Mouse (Mus musculus): ENCODE measurements at regions not wholly inside any gene's neighbourhood (a gene's known extent, or its start where the extent isn't known, plus 50 kb on each side); places are given as distances from the start of the nearest gene placed in this dataset.

DNA sequence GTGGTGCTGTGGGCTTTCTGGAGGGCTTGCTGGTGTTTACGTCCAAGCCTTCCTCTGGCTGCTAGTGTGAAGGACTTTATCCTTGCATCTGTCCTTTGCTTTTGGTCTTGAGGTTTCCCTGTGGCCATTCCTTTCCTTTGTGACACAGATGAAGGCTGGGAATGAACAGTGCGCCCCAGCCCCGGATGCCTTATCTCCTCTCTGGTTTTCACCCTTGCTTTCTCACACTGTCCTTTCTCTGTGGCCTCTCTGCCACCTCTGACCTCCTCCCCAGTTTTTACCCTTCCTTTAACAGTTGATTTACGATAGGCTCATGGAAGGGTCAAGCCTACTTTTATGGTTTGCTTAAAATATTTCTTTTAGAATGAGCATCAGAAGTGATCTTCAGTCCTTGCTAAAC is 53.2 kb downstream of the Gas1 start:
- ATAC-seq (ENCODE audit: low read depth) = no peak

GRCm38 (mm10) chr13:60123174-60123587 is 54.0 kb downstream of the Gas1 start:
- Histone ChIP-seq H3K9ac (no peak overlapping the region), H3K4me3 (replicated peaks) (no peak overlapping the region), H3K4me1 (replicated peaks) (no peaks in the 10 kb centered on the region), H3K27me3 (peaks cover 12% of the 10 kb centered on the region; the same call in 1 of the 2 replicates), H3K4me2 (no peak overlapping the region), H3K36me3 (no peaks in the 10 kb centered on the region), H3K9me3 (replicated peaks) (no peaks in the 10 kb centered on the region), H3K27ac (no peak overlapping the region)
- ATAC-seq (ENCODE audit: low read depth) = no peak
- 27% methylated on average over 6 of the region's 6 CpGs for WGBS (ENCODE audit: insufficient replicate concordance)
- no peak for DNase-seq

More for the DNA sequence above, 53.2 kb downstream of the Gas1 start:
- H3K9ac ChIP-seq = no peak overlapping the region
- no peaks in the 10 kb centered on the region for H3K36me3 ChIP-seq
- WGBS (ENCODE audit: insufficient replicate concordance) = 26% methylated on average over 4 of the region's 4 CpGs
- H3K4me3 ChIP-seq (replicated peaks) = no peak overlapping the region
- no peaks in the 10 kb centered on the region for H3K9me3 ChIP-seq (replicated peaks)
- no peak for DNase-seq
- no peak overlapping the region for H3K27ac ChIP-seq
- H3K27me3 ChIP-seq = peaks cover 12% of the 10 kb centered on the region; the same call in 1 of the 2 replicates
- H3K4me1 ChIP-seq (replicated peaks) = no peaks in the 10 kb centered on the region
- no peak overlapping the region for H3K4me2 ChIP-seq

GRCm38 (mm10) chr13:60122341-60123173 is 54.6 kb downstream of the Gas1 start:
- WGBS (ENCODE audit: insufficient replicate concordance) = 44% methylated on average over 29 of the region's 29 CpGs
- H3K4me2 ChIP-seq = no peak overlapping the region
- no peak overlapping the region for H3K27ac ChIP-seq
- DNase-seq = no peak
- H3K36me3 ChIP-seq = no peaks in the 10 kb centered on the region
- no peaks in the 10 kb centered on the region for H3K4me1 ChIP-seq (replicated peaks)
- H3K9me3 ChIP-seq (replicated peaks) = no peaks in the 10 kb centered on the region
- ATAC-seq (ENCODE audit: low read depth) = no peak
- H3K4me3 ChIP-seq (replicated peaks) = no peak overlapping the region
- H3K9ac ChIP-seq = no peak overlapping the region
- H3K27me3 ChIP-seq = peaks cover 12% of the 10 kb centered on the region; the same call in 1 of the 2 replicates

DNA sequence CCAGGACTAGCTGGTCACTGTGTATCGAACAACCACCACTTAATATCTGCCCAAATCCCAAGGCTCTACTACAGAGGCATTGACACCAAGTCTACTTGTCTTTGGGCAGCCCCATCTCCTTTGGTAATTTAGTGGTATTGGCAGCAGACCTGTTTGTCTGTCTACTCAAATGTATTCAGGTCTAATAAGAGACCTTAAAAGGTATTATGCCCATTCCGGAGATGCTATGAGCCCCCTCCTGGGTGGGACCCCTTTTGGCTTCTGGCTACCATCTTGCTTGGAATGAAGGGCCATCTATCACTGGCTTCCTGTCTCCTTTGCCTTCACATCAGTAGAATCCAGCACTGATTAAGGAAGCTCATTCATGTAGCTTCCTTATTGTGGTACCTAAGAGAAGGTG is 65.7 kb downstream of the Gas1 start:
- Histone ChIP-seq H3K4me3 (replicated peaks) (no peak overlapping the region), H3K9me3 (replicated peaks) (no peaks in the 10 kb centered on the region), H3K4me2 (no peak overlapping the region), H3K9ac (no peak overlapping the region), H3K4me1 (replicated peaks) (peaks cover 3% of the 10 kb centered on the region; the same call in 1 of the 2 replicates), H3K27me3 (no peaks in the 10 kb centered on the region), H3K36me3 (no peaks in the 10 kb centered on the region), H3K27ac (no peak overlapping the region)
- WGBS (ENCODE audit: insufficient replicate concordance) = 72% methylated on average over 2 of the region's 2 CpGs
- DNase-seq (no peak), ATAC-seq (ENCODE audit: low read depth) (no peak)

DNA sequence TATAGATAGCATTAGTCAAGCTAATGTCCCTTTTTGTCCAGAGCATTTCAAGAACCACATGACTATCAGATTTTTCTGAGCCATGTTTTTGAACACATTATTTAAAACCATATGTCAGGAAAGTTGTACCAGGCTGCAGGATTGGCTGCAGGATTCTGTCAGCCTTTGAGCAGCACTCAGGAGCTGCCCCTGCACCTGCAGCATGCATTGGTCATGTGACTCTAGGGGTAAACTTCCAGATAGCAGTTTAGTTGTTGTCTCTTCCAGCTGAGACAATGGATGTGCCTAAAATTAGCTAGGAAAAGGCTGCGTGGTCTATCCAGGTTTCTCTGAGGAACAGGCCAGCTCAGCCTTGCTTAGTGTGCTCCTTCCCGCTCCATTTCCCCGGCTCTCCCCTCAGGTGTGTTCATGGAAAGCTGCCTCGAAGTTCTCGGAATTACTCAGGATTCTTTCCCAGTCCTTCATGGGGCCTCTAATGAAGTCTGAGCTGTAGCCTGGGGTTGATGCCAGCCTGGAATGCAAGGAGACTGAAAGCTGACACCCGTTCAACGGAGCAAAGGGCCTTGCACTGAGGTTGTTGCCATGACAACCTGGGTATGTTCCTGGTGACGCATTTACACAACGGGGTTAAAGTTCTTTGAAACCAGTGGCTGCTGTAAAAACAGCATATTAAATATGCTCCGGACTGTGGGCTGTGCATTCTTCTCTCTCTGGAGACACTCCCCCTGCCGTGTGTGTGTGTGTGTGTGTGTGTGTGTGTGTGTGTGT is 66.9 kb downstream of the Gas1 start:
- Histone ChIP-seq H3K36me3 (no peaks in the 10 kb centered on the region), H3K27ac (no peak overlapping the region), H3K4me3 (replicated peaks) (no peak overlapping the region), H3K27me3 (no peaks in the 10 kb centered on the region), H3K9me3 (replicated peaks) (no peaks in the 10 kb centered on the region), H3K4me2 (no peak overlapping the region), H3K9ac (no peak overlapping the region), H3K4me1 (replicated peaks) (peaks cover 3% of the 10 kb centered on the region; the same call in 1 of the 2 replicates)
- DNase-seq (no peak), ATAC-seq (ENCODE audit: low read depth) (peak; percentile 72)
- 15% methylated on average over 10 of the region's 11 CpGs for WGBS (ENCODE audit: insufficient replicate concordance)

DNA sequence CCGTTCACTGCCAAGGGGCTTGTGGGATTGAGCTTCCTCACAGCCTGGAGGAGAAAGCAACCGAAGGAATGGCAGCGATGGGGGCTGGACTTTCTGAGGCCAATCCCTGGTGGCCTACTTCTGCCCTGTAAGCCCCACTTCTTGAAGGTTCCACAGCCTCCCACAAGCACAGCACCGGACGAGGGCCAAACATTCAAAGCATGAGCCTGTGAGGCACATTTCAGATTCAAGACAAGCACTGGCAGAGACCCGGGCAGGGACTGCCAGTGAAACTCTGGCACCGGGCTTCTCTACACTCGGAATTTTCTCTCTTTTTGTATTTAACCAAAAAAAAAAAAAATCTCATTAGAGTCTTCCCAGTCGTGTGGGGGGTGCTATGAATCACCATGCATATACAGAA is 71.9 kb downstream of the Gas1 start:
- ATAC-seq (ENCODE audit: low read depth) (no peak), DNase-seq (no peak)
- Histone ChIP-seq H3K4me1 (replicated peaks) (peaks cover 3% of the 10 kb centered on the region; the same call in 1 of the 2 replicates), H3K9ac (no peak overlapping the region), H3K27ac (no peak overlapping the region), H3K9me3 (replicated peaks) (no peaks in the 10 kb centered on the region), H3K36me3 (no peaks in the 10 kb centered on the region), H3K4me3 (replicated peaks) (no peak overlapping the region), H3K27me3 (no peaks in the 10 kb centered on the region), H3K4me2 (no peak overlapping the region)
- WGBS (ENCODE audit: insufficient replicate concordance) = 64% methylated on average over 9 of the region's 9 CpGs

DNA sequence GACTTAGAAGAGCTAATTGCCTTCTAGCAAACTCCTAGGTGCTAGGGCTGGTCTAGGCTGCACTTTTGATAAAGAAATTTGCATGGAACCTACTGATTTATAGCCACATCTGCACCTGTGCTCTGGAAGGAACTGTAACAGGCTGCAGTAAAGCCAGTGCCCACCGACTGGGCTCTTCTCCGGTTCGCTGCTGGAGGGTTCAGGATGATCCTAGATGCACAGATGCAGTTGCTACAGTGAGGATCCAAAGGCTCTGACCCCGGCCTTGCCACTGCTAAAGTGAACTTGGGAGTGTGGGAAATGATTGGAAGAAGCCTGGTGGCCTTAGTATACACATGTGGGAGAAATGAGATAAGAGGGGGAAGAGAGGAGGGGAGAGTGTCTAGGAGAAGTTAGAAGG is 75.5 kb downstream of the Gas1 start:
- ATAC-seq (ENCODE audit: low read depth) = no peak
- H3K4me1 ChIP-seq (replicated peaks) = no peaks in the 10 kb centered on the region
- H3K4me3 ChIP-seq (replicated peaks) = no peak overlapping the region
- H3K27ac ChIP-seq = no peak overlapping the region
- H3K9ac ChIP-seq = no peak overlapping the region
- H3K9me3 ChIP-seq (replicated peaks) = no peaks in the 10 kb centered on the region
- no peak for DNase-seq
- 57% methylated on average over 4 of the region's 4 CpGs for WGBS (ENCODE audit: insufficient replicate concordance)
- no peaks in the 10 kb centered on the region for H3K27me3 ChIP-seq
- no peak overlapping the region for H3K4me2 ChIP-seq
- H3K36me3 ChIP-seq = no peaks in the 10 kb centered on the region

- Histone ChIP-seq H3K4me3 (replicated peaks) (no peak overlapping the region), H3K9ac (no peak overlapping the region), H3K4me2 (no peak overlapping the region), H3K4me1 (replicated peaks) (no peaks in the 10 kb centered on the region), H3K27me3 (no peaks in the 10 kb centered on the region), H3K36me3 (no peaks in the 10 kb centered on the region), H3K27ac (no peak overlapping the region), H3K9me3 (replicated peaks) (no peaks in the 10 kb centered on the region)
- DNase-seq (no peak), ATAC-seq (ENCODE audit: low read depth) (no peak)
- WGBS (ENCODE audit: insufficient replicate concordance) = 68% methylated on average over 12 of the region's 12 CpGs
These were observed 76.7 kb downstream of the Gas1 start for GRCm38 (mm10) chr13:60100130-60101112.

- DNase-seq = no peak
- H3K27me3 ChIP-seq = no peaks in the 10 kb centered on the region
- no peaks in the 10 kb centered on the region for H3K36me3 ChIP-seq
- no peak overlapping the region for H3K4me3 ChIP-seq (replicated peaks)
- no peaks in the 10 kb centered on the region for H3K4me1 ChIP-seq (replicated peaks)
- H3K27ac ChIP-seq = no peak overlapping the region
- ATAC-seq (ENCODE audit: low read depth) = no peak
- no peaks in the 10 kb centered on the region for H3K9me3 ChIP-seq (replicated peaks)
- WGBS (ENCODE audit: insufficient replicate concordance) = 72% methylated on average over 14 of the region's 14 CpGs
- no peak overlapping the region for H3K4me2 ChIP-seq
- no peak overlapping the region for H3K9ac ChIP-seq
These were observed 77.6 kb downstream of the Gas1 start for GRCm38 (mm10) chr13:60099469-60100129.

GRCm38 (mm10) chr13:60098394-60098793 is 78.8 kb downstream of the Gas1 start:
- no peak overlapping the region for H3K9ac ChIP-seq
- H3K36me3 ChIP-seq = no peaks in the 10 kb centered on the region
- no peaks in the 10 kb centered on the region for H3K27me3 ChIP-seq
- ATAC-seq (ENCODE audit: low read depth) (no peak), DNase-seq (no peak)
- WGBS (ENCODE audit: insufficient replicate concordance) = 71% methylated on average over 3 of the region's 3 CpGs
- no peaks in the 10 kb centered on the region for H3K9me3 ChIP-seq (replicated peaks)
- no peak overlapping the region for H3K4me2 ChIP-seq
- no peak overlapping the region for H3K4me3 ChIP-seq (replicated peaks)
- no peak overlapping the region for H3K27ac ChIP-seq
- H3K4me1 ChIP-seq (replicated peaks) = no peaks in the 10 kb centered on the region
